Mouse (Mus musculus): ENCODE measurements around the gene Pkp4. TPM values are rescaled to one million over a fixed set of nuclear protein-coding genes. Genes with fewer than 3 reads are reported as not detected.

The Pkp4 gene
- total RNA-seq, 2 experiments from 2014 or later: 59.9 to 76.5 TPM

DNA sequence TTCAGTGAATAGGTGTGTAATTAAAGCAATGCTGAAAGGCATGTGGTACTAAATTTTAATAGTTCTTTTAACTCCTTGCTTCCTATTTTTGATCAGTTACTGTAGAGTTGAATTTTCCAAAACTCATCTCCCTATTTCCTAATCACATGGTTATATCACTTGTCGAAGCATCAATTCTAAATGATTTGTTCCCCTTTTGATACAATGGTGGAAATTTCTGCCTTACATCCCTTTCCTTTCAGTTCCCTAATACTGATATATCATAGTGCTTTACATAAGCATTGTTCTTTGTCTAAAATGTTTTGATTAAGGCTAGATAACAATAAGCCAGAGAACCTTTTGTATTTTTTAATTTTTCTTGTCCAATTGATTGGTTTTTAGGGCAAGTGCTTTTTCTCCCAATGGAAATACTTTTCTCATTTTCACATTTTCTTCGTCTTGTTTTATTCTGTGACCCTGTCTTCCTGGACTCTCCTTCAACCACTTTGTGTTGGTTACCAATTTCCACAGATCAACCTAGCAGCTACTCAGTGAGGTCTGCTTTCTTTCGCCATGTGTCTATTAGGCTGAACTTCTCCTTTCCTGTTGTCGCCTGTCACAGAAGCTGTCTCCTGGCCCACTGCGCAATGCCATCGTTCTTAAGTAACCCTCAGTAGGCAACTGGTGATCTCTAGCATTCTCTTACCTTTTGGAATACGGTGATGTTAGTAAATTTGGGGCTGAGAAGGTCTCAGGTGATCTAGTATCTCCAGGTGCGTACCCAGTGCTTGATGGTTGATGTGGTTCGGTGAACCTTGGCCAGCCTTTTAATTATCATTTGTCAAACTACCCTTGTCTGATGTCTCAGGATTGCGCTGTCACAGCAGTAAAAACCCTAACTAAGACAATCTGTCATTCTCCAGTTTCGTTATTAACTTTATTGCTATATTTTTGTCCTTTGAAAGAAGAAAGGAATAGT lies 23.7 kb downstream of the Pkp4 start:
- no peak for DNase-seq

- peak; percentile 19 for DNase-seq
Measured at GRCm38 (mm10) chr2:59186122-59186521, 25.5 kb downstream of the Pkp4 start.

- no peak for DNase-seq
Measured at GRCm38 (mm10) chr2:59186966-59187365, 26.3 kb downstream of the Pkp4 start.

DNA sequence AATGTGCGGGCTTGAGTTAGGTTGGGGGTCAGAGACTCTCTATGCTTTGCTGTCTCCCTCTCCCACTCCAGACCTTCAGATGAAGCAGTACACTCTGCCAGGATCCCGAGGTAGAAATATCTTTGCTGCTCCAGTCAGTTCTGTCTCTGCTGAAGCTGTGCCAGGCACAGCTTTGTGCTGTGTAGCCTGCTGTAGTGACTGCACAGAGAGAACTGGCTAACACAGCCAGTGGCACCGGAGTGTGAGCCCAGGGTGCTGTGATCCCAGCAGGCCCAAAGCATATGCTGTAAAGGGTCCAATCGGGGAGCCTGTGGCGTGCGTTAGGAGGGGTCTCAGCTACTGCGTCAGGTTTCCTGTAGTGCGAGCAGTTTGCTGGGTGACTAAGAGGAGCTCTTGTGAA lies 27.7 kb downstream of the Pkp4 start:
- no peak for DNase-seq

GRCm38 (mm10) chr2:59189661-59190185 lies 29.1 kb downstream of the Pkp4 start:
- DNase-seq: no peak

DNA sequence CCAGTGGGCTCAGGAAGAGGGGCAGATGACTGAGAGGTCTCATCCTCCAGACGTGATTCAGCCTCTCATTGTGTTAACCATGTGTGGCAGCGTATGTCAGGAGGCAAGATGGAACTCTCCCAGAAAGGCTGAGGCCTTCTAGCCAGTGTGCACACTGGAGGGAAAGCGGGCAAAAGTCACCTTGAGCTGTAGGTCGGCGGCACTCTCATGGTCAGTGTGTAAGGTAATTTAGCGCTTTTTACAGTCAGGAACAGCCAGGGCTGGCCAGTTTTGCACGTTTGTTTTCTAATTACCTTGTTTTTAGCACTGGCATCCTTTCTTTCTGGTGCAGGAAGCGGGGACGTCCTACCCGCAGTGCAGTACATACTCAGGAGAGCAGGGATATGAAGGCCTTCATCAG lies 29.5 kb downstream of the Pkp4 start:
- DNase-seq: no peak

GRCm38 (mm10) chr2:59191466-59191865 lies 30.8 kb downstream of the Pkp4 start:
- DNase-seq: no peak

DNA sequence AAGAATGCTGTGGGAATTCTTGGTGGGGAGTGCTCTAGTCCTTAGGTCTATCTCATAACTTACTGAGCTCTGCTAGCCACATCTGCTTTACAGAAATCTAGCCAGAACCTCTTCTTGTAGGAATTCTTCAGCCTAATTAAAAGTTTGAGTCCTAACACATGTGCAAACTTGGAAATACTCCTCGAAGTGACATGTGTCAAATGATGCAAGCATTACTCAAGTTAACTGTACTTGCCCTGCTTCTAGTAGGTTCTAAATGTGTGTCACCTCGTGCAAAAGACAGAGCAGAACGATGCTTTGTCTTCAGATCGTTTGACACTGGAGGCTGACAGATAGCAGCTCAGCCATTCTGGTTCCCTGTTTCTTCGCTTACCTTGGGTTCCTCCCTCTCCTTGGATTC lies 32.5 kb downstream of the Pkp4 start:
- no peak for DNase-seq

GRCm38 (mm10) chr2:59197156-59197555 lies 36.5 kb downstream of the Pkp4 start:
- no peak for DNase-seq

GRCm38 (mm10) chr2:59199476-59199976 lies 38.9 kb downstream of the Pkp4 start:
- no peak for DNase-seq

GRCm38 (mm10) chr2:59200511-59200910 lies 39.9 kb downstream of the Pkp4 start:
- no peak for DNase-seq

DNA sequence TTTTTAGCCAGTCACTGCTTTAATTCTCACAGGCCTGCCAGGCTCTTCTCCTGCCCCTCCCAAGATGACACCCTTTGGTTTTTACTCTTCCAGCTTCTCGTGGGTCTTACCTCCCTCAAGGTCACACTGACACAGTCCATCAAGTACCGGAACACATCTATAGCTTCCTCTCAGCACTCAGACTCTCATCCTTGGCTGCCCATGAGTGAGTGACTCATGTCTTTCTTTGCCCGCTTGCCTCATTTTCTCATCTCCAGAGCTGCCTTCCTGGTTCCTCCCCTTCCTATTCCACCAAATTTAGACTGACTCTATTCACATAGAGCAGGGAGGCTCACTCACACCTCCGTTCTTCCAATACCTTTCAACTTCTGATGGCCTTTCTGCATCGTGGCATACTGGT lies 42.3 kb downstream of the Pkp4 start:
- DNase-seq: no peak

GRCm38 (mm10) chr2:59203627-59204425 lies 43.2 kb downstream of the Pkp4 start:
- no peak for DNase-seq

- no peak for DNase-seq
Measured at GRCm38 (mm10) chr2:59205092-59205491, 44.4 kb downstream of the Pkp4 start.

GRCm38 (mm10) chr2:59206190-59206589 lies 45.5 kb downstream of the Pkp4 start:
- no peak for DNase-seq

- DNase-seq: no peak
Measured at GRCm38 (mm10) chr2:59207240-59207639, 46.6 kb downstream of the Pkp4 start.

- no peak for DNase-seq
Measured at GRCm38 (mm10) chr2:59207725-59208124, 47.1 kb downstream of the Pkp4 start.

DNA sequence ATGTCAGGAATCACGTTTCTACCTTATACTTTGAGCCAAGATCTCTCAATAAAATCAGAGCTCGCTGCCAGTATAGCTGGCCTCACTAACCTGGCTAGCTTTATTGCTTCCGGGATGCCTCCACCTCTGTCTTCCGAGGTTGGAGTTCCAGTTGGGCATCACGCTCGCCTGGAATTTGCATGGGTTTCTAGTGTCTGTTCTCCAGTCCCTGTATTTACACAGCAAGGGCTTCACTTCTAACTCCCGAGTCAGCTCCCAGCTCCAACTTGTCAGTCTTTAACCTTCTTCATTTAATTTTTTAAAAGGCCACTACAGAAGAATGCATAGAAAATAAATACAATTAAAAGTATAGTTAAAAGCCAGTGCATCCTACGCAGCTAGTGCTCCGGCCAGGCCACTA lies 47.6 kb downstream of the Pkp4 start:
- no peak for DNase-seq

GRCm38 (mm10) chr2:59211051-59211450 lies 50.4 kb downstream of the Pkp4 start:
- no peak for DNase-seq

DNA sequence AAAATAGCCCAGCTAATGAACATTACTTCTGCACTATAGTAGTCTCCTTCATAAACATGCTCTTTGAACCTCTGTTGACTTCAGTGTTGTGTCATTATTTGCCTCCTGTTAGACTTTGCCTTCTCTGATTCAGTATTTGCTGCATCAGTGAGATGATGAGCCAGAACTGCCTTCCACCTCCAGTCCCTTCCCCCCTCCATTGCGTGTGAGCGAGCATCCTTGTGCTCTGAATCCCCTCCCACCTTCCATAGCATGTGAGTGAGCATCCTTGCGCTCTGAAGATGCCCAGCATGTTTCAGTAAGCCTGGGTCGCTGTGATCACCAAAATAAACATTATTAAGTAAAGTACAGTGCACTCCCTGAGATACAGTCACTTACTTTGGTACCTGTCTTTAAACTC lies 51.8 kb downstream of the Pkp4 start:
- no peak for DNase-seq

DNA sequence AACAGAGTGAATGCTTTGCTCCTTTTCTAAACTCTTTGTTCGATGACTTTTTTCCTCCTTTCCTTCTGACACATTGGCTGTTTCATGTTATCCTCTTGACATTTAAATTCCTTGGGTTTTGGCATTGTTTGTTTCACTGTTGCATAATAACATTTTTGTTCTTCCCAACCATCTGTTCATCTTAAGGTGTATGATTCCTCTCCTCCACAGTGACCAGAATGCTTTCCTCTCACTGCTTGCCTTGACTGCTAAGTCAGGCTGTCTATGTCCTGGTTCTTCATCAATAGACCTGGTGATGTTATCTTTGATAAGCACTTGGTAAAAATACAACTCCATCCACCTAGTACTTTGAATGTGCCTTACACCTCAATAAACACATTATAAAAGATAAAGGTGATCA lies 52.2 kb downstream of the Pkp4 start:
- DNase-seq: no peak

- DNase-seq: no peak
Measured at GRCm38 (mm10) chr2:59217931-59218330, 57.3 kb downstream of the Pkp4 start.
